Mouse (Mus musculus): ENCODE data around the gene Magea2.
"Not testable (repeated sequence)": the region's sequence is repeated elsewhere in the genome, so short reads cannot be mapped to it uniquely, and the experiment has no call there.

Gene Magea2

DNA sequence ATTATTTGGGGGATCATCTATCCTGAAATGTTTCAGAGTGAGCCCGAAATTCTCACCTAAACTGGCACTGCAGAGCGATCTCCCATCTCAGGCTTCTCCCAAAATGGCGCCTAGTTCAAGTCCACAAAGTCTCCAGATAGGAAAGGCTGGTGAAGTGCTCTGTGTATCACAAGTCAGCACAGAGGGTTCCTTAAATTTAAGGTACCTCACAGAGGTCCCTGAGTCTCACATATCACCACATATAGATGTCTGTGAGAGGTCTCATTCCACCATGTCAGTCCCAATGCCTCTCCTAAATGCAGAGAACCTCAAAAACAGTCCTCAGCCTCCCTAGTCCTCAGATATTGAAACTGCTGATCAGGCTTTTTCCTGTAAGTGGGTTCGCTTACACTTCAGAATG is at the start of gene Magea2:
Magea2 (minus strand) TSS at position 101 of the 400 bp plus-strand sequence.
- DNase-seq (ENCODE audit: low read depth, low spot score), result not testable (repeated sequence)

DNA sequence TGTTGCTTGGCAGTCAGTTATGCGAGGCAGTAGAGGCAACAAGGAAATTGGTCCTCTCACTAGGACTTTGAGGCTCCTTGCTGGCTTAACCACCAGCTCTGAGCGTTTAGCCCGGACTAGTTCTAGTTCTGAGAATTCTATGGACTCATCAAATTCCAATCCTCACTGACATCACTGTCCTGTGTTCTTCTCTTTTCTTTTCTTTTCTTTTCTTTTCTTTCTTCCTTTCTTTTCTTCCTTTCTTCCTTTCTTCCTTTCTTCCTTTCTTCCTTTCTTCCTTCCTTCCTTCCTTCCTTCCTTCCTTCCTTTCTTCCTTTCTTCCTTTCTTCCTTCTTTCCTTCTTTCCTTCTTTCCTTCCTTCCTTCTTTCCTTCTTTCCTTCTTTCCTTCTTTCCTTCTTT is 34.8 kb upstream of the Magea2 start, which contains the start of gene Cldn34b2:
Cldn34b2 (minus strand) TSS at position 101 of the 400 bp plus-strand sequence.
- DNase-seq (ENCODE audit: low read depth, low spot score), result not testable (repeated sequence)

- peak; percentile 0 for DNase-seq (ENCODE audit: low read depth, low spot score)
Observed at GRCm38 (mm10) chrX:155098024-155098423, 4.6 kb upstream of the Magea2 start.

DNA sequence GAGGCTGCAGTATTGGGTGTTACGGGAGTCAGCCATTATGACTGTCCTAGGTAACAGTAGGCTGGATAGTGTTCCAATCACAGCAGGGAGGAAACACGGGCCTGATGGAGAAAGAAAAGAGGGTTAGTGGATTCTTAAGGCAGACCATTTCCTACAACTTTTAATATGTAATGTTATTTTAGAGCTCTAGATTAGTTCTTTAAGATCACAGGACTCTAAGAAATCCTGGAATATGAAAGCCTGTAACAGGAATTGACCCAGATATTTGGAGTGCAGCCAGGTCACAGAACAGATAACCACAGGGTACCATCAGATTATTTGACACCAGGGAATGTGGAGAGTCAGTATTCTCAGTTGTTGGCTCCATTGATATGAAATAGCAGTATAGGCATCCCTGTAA is 3.8 kb downstream of the Magea2 start, which contains the start of gene Magea1:
Magea1 (minus strand) TSS at position 101 of the 400 bp plus-strand sequence.
- DNase-seq (ENCODE audit: low read depth, low spot score), result not testable (repeated sequence)

DNA sequence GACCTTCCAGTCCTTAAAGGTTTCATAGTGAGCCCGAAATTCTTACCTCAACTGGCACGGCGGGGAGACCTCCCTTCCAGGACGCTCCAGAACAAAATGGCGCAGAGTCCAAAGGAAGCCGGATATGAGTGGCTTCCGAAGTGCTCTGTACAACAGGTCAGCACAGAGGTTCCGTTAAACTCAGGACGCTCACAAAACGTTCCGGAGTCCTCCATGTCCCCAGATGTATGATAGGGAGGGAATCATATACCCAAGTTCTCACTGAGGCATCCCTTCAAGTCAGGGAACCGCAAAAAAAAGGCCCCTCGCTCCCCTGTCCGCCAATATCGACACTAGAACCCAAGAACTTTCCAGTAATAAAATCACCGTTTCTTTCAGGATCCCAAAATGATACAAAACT is 30.4 kb downstream of the Magea2 start, which contains the start of gene Magea5:
Magea5 (minus strand) TSS at position 101 of the 400 bp plus-strand sequence.
- DNase-seq (ENCODE audit: low read depth, low spot score), result not testable (repeated sequence)

- not testable (repeated sequence) for DNase-seq (ENCODE audit: low read depth, low spot score)
Observed at GRCm38 (mm10) chrX:154995750-154996149, 97.7 kb downstream of the Magea2 start, which contains the start of gene Magea8. Magea8 (minus strand) TSS chrX:154995850.
